Mouse (Mus musculus): ENCODE measurements around the gene Jph2.

- TF ChIP-seq CTCF (IDR thresholded peaks at IDR 0.05; ENCODE audit: insufficient read depth, low read length) (no peak), POLR2A (IDR thresholded peaks at IDR 0.05; ENCODE audit: borderline replicate concordance, extremely low read depth, low read depth, low read length) (no peak)
Measured at GRCm38 (mm10) chr2:163375468-163375867, 22.3 kb downstream of the Jph2 start.

All from lung, adult 2 months (tissue).